Mouse (Mus musculus) neutrophil, adult 83 days (primary cell): ENCODE data around the gene Tyms. TPM values are rescaled to one million over a fixed set of nuclear protein-coding genes. Genes with fewer than 3 reads are reported as not detected.

Experiments used
- total RNA-seq, 2 experiments: library from RNA; stranded (reverse); gene quantifications; one replicate each; pipeline ENCODE4 v1.2.4; 2023

The Tyms gene
- total RNA-seq: 10 to 100 TPM; 77.8 to 84.2 TPM

DNA sequence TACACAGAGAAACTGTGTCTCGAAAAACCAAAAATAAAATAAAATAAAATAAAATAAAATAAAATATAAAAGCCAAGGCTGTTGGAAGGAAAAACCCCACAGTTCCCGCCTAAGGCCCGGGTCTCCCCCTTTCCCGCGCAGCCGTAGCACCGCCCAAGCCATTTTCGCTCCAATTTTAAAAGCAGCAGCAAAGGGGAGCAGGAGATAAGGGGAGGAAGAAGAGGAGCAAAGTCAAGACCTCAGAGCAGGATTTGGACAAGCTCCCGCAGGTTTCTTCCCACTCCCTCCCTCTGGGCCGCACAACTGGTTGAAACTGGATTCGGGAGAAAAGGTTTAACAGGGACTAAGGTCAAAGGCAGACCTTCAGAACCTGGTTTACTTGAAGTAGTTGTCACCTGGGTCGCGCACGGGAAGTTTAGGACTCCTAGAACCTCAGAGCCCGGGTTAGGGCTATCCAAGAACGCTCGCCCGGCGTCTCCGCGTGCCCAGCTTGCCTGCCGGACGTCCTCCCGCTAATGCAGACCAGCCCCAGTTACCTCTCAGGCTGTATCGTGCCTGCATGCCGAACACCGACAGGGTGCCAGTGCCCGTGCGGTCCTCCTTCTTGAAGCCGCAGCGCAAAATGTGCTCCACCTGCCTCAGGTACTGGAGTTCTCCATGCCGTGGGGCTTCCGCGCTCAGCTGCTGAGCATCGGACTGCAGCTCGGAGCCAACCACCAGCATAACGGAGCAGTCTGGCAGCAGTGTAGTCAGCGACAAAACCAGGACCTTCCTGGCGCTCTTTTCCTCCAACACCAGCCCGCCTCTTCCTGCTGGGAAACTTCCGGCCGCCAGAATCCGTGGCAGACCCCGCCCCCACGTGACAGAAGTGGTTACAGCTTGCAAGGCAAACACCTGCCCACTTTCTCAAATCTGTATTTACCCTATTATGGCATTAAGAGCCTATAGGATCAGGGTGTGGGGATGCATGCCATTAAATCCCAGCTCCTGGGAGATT lies at the start of gene Tyms:
Gene Tyms, minus strand, starts transcription at position 793 of the 997 bp plus-strand sequence.

DNA sequence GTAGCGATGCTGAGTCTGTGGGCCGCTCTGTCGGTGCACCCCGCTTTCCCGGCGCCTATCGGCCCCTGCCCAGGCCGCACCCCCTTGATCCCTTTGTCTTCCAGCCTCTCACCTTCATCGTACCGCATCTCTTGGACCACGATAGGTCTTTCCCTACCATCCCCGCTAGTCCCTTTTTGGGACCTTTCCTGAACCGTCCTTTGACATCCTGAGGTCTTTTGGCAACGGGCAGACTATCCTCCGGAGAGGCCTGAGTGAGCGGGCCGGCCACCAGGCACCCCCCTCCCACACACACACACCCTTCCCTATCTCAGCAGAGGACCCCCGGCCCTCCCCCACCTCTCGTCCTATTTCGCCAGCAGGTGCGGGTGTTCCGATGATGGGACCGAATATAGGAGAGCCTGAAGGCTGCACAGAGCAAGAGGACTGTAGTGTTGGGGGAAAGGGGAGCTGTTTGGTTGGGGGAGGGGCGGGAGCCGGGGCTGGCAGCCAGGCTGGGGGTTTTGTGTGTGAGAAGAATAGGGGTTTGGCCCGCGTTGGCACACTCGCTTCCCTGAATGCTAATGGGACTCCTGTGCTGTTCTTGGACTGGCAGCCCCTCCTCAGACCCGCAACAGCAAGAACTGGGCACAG lies 32.4 kb upstream of the Tyms start, which contains the start of gene 3110082J24Rik:
Gene 3110082J24Rik, minus strand, starts transcription at position 419 of the 633 bp plus-strand sequence.

GRCm38 (mm10) chr5:30104841-30105667 lies 31.6 kb upstream of the Tyms start, which contains the start of gene Garem2:
TSS of gene Garem2 (plus strand) at chr5:30105161.

GRCm38 (mm10) chr5:30012726-30013503 lies 60.5 kb downstream of the Tyms start, which contains the start of gene Il6:
TSS of gene Il6 (plus strand) at chr5:30013114.

Other genes starting within 250 kb of the Tyms start
- 1 to 10 TPM; 1.7 to 2.8 TPM for gene Il6, start 60.5 kb downstream of the Tyms start, total RNA-seq
- gene Garem2, start 31.5 kb upstream of the Tyms start, total RNA-seq: not detected
- gene 3110082J24Rik, start 32.5 kb upstream of the Tyms start, total RNA-seq: not detected
- 10 to 100 TPM; 68.0 to 77.7 TPM for gene Hadha, start 81.5 kb upstream of the Tyms start, total RNA-seq
- 10 to 100 TPM; 42.1 to 49.4 TPM for gene Hadhb, start 81.6 kb upstream of the Tyms start, total RNA-seq
- gene Adgrf3, start 132.1 kb upstream of the Tyms start, total RNA-seq: not detected
- 10 to 100 TPM; 10.3 to 15.9 TPM for gene Selenoi, start 159.0 kb upstream of the Tyms start, total RNA-seq
- gene Drc1, start 207.8 kb upstream of the Tyms start, total RNA-seq: not detected